Mouse (Mus musculus) left cerebral cortex, postnatal 4 days (tissue): ENCODE data around the gene Pex5. TPM values are rescaled to one million over a fixed set of nuclear protein-coding genes. Genes with fewer than 3 reads are reported as not detected.

Experiments
- DNase-seq: peaks from one replicate; pipeline ENCODE4 v3.0.0-alpha.2; 2022
- intact Hi-C: fragments of 180-260 bp; cut with DNase I; formaldehyde crosslinking; loops from one replicate; pipeline ENCODE4 v1.15.1; 2025
- total RNA-seq, 2 experiments: library from RNA; stranded (reverse); gene quantifications; 2 replicates each; pipeline ENCODE4 v1.2.3; 2021

Pex5 gene
- total RNA-seq, 2 experiments from 2014 or later: 80.4 to 82.4 TPM

DNA sequence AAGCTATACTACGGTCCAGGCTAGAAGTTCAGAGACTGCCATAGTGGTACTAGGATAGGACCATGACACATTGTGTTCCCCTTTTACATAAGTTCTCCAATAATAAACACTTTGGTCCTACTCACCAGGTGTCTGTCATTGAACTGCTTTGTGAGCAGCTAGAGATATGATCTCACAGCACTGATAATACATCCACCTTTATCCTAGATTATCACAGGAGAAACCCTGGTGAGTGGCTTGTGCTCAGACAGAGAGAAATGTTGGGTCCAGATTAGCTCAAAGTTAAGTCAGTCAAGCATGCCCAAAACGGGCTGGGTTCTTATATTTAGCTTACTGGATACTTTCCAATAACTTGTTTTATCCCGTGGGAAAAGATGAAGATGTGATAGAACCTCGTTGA, 40.2 kb downstream of the Pex5 start:
- no peak for DNase-seq
- intact Hi-C loops: loop anchor here (5.0 to 10.0 kb wide), 2 partner anchors 112 to 1490 kb away; no protein-coding TSS in a partner anchor

- DNase-seq: no peak
- intact Hi-C loops: loop anchor here (10.0 kb wide), 1 partner anchor 1489 kb away; no protein-coding TSS in a partner anchor
Measured at GRCm38 (mm10) chr6:124373584-124374206, 41.2 kb downstream of the Pex5 start.

DNA sequence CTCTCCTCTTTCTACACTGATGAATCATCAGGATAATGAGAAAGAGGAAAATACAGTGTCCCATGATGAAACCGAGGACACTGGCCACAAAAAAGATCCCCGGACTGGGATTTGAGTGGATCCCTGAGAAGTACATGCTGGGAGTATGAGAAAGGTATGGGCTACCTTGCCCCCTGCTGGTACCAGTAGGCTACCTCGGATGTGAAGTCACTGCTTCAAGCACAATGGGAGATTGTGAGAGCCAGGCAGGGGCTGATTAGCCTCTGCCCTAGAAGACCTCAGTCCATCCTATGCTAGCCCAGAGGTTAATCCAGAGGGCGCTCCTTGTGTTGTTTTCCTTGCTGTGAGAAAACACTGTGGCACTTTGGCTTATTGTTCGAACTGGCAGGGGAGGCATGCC, 50.5 kb downstream of the Pex5 start:
- DNase-seq: no peak
- intact Hi-C loops: no loop called here

DNA sequence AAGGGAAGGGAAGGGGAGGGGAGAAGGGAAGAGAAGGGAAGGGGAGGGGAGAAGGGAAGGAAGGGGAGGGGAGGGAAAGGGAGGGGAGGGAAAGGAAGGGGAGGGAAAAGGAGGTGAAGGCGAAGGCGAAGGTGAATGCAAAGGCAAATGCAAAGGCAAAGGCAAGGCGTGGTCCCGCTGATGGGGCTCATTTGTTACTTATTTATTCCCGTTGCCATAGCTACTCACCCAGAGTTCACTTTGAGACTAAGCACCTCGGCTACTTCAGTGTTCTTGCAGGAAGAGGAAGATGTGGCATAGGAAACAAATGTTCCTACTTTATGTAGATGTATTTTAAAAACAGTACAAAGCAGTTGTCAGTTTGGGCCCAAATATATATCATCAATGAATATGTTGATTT, 54.3 kb downstream of the Pex5 start:
- intact Hi-C loops: no loop called here

DNA sequence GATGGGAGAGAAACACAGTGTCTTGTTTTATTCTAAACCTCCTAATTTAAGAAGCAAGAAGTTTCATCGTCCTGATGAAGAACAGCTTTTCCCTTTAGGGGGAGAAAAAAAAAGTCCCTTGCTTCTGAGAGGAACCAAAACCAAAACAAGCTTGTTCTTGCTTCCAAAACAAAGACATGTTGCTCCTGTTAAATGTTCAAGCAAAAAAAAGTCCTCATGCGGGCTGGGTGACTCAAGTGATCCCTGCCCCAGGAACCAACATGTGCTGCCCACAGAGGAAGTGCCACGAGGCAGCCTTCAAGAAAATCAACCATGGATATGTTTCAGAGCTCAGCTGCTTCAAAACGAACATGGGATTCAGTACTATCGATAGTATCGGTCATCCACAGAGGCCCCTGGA, 55.9 kb downstream of the Pex5 start:
- no peak for DNase-seq
- intact Hi-C loops: no loop called here

More for the DNA sequence above, 54.3 kb downstream of the Pex5 start:
- no peak for DNase-seq

DNA sequence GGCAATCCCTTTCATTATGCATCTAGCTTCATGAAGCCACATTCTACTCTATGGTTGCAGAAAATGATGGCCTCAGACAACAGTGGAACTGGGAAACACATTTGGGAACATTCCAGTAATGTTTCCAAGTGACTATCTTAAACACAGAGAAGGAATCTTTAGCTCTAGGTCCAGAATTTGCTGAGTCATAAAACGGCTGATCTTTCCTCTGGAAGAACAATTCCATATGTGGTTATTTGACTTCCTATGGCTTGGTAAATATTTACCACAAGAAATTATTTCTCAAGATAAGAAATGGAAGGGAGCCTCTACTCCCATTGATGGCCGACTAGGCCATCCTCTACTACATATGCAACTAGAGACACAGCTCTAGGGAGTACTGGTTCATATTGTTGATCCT, 61.6 kb downstream of the Pex5 start:
- intact Hi-C loops: no loop called here
- DNase-seq: no peak

Other genes with a start within 250 kb of the Pex5 start
- gene Vmn2r27, start 183.2 kb downstream of the Pex5 start, total RNA-seq: not detected
- gene Cd163, start 110.4 kb downstream of the Pex5 start, total RNA-seq: 1 to 10 TPM; 2.2 to 2.3 TPM
- 100 to 1,000 TPM; 173 to 211 TPM for gene Clstn3, start 49.7 kb upstream of the Pex5 start, total RNA-seq
- under 1 TPM; 0.18 to 0.20 TPM for gene C1rl, start 78.0 kb upstream of the Pex5 start, total RNA-seq
- under 1 TPM; 0.38 to 0.62 TPM for gene C1ra, start 97.3 kb upstream of the Pex5 start, total RNA-seq
- 1 to 10 TPM in 1 of 2 experiments, under 1 TPM in 1; 0.28 to 1.1 TPM for gene C1s1, start 127.3 kb upstream of the Pex5 start, total RNA-seq
- not detected for gene C1rb, start 155.2 kb upstream of the Pex5 start, total RNA-seq
- 1 to 10 TPM in 1 of 2 experiments, under 1 TPM in 1; 0.28 to 1.0 TPM for gene C1s2, start 221.0 kb upstream of the Pex5 start, total RNA-seq
- 10 to 100 TPM; 36.9 to 39.8 TPM for gene Lpcat3, start 248.0 kb upstream of the Pex5 start, total RNA-seq